Mouse (Mus musculus) neutrophil, adult 83 days (primary cell): ENCODE data around the gene AC192777.2. TPM values are rescaled to one million over a fixed set of nuclear protein-coding genes. Genes with fewer than 3 reads are reported as not detected.

ENCODE experiments used
- total RNA-seq, 2 experiments: library from RNA; stranded (reverse); gene quantifications; one replicate each; pipeline ENCODE4 v1.2.4; 2023

The AC192777.2 gene
- not detected for total RNA-seq

DNA sequence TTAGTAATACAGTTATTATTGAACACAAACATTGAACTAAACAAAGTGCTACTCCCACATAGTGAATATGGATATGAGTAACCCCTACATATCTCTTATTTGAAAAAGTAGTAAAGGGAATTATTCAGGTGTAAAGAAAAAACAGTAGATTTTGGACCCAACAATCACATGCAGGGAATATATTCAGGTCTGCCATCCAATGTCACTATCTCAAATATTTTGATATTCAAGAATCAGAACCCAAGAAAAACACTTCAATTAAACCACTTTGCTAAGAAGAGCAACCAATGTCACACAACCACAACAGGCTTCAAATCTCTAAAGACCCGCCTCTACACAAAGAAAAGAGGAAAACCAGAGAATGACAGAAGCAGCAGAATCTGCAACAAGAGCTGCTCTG, at the start of gene AC192777.2:
AC192777.2 (plus strand) TSS at position 301 of the 400 bp plus-strand sequence.

Other genes starting within 250 kb of the AC192777.2 start
- not detected for gene Esp38, start 144.9 kb upstream of the AC192777.2 start, total RNA-seq
- not detected for gene Pgk2, start 113.2 kb downstream of the AC192777.2 start, total RNA-seq
- not detected for gene Crisp3, start 146.8 kb downstream of the AC192777.2 start, total RNA-seq
- gene Crisp1, start 223.8 kb downstream of the AC192777.2 start, total RNA-seq, result not detected